Mouse (Mus musculus): ENCODE measurements around the gene Cenpa. TPM values are rescaled to one million over a fixed set of nuclear protein-coding genes. Genes with fewer than 3 reads are reported as not detected.
"Not testable (repeated sequence)": the region's sequence is repeated elsewhere in the genome, so short reads cannot be mapped to it uniquely, and the experiment has no call there.

Gene Cenpa
- total RNA-seq, 2 experiments from 2014 or later: 61.3 to 62.0 TPM

- DNase-seq (ENCODE audit: low spot score in 2 of 2): not testable (repeated sequence)
Observed at GRCm38 (mm10) chr5:30678069-30678468, 11.5 kb downstream of the Cenpa start.

DNA sequence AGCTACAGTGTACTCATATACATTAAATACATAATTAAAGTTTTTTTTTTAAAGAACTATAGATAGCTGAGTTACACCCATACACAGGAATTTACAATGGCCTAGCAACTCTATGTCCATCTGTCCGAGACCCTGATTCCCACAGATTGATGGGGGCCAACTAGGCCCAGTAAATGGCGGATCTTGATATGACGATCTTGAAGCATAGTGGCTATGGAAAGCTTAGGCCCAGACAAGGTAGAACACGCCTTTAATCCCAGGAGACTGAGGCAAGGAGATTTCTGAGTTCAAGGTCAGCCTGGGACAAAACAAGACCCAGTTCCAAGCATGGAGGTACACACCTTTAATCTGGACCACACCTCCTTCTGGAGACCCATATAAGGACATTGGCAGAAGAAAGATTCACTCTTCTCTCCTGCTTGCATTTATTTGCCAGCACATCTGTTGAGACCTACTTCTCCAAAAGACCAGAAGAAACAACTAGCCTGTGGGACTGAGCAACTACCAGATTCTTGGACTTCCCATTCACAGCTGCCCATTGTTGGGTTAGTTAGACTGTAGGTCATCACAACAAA is 12.2 kb downstream of the Cenpa start:
- no peak for DNase-seq (ENCODE audit: low spot score in 2 of 2)

DNA sequence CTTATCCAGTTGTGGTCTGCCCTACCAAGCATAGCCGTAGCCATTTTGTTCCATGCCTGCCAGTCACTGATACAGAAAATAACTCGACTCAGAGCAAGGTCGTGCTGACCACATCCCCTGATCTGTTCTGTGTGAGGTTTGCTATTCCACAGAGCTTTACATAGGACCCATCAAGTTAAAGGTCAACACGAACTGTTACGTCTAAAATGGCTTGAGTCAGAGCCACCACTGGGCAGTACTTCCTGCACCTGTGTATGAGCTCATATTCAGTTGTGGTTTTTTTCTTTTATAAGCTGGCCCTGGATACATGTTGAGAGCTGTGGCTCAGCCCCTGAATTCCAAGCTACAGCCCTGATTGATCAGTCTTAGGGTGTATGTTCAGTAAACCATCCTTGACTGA is 13.0 kb downstream of the Cenpa start:
- no peak for DNase-seq (ENCODE audit: low spot score in 2 of 2)

GRCm38 (mm10) chr5:30681970-30682369 is 15.4 kb downstream of the Cenpa start:
- no peak for DNase-seq (ENCODE audit: low spot score in 2 of 2)

DNA sequence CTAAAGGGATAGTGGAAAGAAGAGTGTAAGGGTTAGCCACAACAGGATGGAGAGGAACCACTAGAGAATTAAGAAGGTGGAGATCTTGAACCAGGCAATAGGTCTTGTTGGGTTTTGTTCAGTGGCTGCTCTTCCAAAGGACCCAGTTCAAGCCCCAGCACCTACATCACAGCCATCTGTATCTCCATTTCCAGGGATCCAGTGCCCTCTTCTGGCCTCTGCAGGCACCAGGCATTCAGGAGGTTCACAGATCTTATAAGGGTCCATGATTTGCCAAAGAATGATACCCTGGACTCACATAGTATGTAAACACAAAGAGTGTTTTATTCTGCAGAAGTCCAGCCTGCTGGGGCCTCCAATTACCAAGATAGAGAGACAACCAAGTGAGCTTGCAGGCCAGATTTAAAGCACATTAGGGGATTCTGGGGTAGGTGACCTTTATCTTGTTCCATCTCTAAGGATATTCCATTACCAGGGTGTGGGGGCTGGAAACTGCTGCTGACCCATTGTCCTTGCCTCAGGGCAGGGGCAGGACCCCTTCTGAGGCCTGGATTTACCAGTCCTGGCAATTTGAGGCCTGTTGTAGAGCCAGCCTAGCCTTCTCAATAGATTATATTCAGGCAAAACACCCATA is 16.5 kb downstream of the Cenpa start:
- no peak for DNase-seq (ENCODE audit: low spot score in 2 of 2)

GRCm38 (mm10) chr5:30683993-30684392 is 17.4 kb downstream of the Cenpa start:
- DNase-seq (ENCODE audit: low spot score in 2 of 2): no peak

GRCm38 (mm10) chr5:30686781-30687180 is 20.2 kb downstream of the Cenpa start:
- DNase-seq (ENCODE audit: low spot score in 2 of 2): no peak

- no peak for DNase-seq (ENCODE audit: low spot score in 2 of 2)
Observed at GRCm38 (mm10) chr5:30700361-30701000, 33.9 kb downstream of the Cenpa start.

- not testable (repeated sequence) for DNase-seq (ENCODE audit: low spot score in 2 of 2)
Observed at GRCm38 (mm10) chr5:30701373-30701772, 34.8 kb downstream of the Cenpa start.

DNA sequence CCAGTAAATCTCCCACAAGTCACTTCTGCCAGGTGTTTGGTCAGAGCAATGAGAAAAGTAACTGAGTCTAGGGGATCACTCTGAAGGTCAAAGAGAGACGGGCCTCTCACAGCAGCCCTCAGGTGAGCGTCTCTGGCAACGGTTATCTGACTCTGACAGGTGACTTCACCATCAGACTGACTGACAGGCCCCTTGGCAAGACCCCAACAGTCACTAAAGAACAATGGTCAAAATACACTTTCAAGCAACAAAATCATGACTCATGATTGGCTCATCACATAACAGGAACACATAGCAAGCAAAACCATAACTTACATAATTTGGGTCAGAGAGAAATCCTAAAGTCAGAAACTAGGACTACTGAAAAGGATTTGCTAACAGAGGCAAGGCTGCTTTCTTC is 35.3 kb downstream of the Cenpa start:
- DNase-seq (ENCODE audit: low spot score in 2 of 2): no peak

DNA sequence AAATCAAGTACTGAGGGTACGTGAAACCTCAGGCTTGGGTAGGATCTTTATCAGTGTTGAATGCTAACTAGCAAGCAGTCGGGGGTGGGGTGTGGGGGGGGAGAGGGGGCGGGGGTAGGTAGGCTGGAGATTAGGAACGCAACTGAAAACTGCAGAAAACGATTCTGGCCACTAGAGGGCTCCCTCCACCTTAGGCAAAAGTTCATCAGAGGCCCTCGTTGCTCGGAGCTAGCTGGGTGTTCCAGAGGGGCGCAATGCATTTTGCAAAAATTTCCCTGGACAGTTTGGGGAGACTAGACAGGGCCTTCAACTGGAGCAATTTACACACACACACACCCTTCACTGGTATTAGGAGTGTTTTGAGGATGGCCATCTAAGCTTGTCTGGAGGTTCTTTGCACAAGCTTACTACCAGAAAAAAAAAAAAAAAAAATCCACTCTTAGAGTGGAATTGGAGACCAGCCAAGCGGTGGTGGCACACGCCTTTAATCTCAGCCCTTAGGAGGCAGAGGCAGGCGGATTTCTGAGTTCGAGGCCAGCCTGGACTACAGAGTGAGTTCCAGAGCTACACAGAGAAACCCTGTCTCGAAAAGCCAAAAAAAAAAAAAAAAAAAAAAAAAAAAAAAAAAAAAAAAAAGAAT is 43.3 kb downstream of the Cenpa start:
- peak in 1 of 2 experiments; percentile 32 for DNase-seq (ENCODE audit: low spot score in 2 of 2)

GRCm38 (mm10) chr5:30710486-30710885 is 43.9 kb downstream of the Cenpa start:
- no peak for DNase-seq (ENCODE audit: low spot score in 2 of 2)

- peak in 1 of 2 experiments; percentile 18 for DNase-seq (ENCODE audit: low spot score in 2 of 2)
Observed at GRCm38 (mm10) chr5:30711147-30712001, 44.8 kb downstream of the Cenpa start, which contains the start of gene Dpysl5. Gene Dpysl5 (plus strand): TSS chr5:30711564.

DNA sequence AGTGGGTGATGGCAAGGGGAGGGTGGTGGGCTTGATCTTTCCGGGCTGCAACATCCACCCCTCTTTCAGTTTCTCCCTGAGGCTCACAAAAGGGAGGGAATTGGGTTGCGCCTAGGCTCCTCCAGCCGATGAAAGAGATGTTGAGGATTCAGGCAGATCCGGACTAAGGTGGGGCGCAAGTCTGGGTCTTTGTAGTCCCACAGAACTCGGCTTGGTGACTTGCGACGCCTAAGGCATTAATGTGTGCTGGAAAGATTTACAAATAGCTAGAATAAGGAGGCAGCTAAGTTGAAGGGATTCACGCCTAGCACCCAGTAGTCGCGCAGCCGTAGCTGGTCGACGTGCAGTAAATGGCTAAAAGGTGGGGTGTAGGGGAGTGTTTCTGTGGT is 45.4 kb downstream of the Cenpa start:
- DNase-seq (ENCODE audit: low spot score in 2 of 2): no peak

- no peak for DNase-seq (ENCODE audit: low spot score in 2 of 2)
Observed at GRCm38 (mm10) chr5:30712441-30713298, 46.1 kb downstream of the Cenpa start.

- no peak for DNase-seq (ENCODE audit: low spot score in 2 of 2)
Observed at GRCm38 (mm10) chr5:30713299-30713675, 46.7 kb downstream of the Cenpa start.

- no peak for DNase-seq (ENCODE audit: low spot score in 2 of 2)
Observed at GRCm38 (mm10) chr5:30713691-30714090, 47.1 kb downstream of the Cenpa start.

DNA sequence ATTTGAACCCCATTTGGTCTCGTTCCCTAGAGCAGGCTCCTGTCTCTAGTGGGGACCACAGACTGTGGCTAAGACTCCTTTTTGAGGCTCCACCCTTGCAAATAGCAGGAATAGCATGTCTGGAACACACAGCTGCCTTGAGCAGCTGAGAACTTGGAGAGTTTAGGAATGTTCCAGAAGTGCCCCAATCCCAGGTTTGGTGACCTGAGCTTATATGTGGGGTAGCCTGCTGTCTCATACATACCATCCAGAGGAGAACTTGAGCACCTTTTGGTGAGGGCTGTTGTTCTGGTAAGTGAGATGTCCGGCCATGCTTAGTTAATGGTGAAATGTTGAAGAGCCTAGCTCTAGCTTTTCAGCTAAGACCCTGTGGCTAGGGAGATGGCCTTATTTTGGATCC is 49.7 kb downstream of the Cenpa start:
- DNase-seq (ENCODE audit: low spot score in 2 of 2): no peak

DNA sequence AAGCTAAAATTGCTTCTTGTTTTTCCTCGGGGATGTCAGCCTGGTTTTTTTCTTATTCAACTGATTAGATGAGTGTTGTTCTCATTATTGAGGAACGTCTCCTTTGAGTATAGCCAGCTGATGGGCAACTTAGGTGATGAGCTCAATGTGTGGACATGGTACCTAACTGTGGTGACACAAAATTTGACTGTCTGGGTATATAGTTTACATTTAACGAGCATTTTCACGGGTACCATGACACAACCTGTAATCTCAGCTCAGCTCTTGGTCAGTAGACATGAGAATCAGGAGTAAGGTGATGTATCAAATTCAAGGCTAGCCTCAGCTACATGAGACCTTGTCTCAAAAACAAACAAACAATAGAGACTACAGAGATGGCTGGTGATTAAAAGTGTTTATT is 50.9 kb downstream of the Cenpa start:
- no peak for DNase-seq (ENCODE audit: low spot score in 2 of 2)

GRCm38 (mm10) chr5:30717991-30718703 is 51.6 kb downstream of the Cenpa start:
- no peak for DNase-seq (ENCODE audit: low spot score in 2 of 2)
